Mouse (Mus musculus) forebrain, embryonic 13.5 days (tissue): ENCODE data around the gene Rbm44. TPM values are rescaled to one million over a fixed set of nuclear protein-coding genes. Genes with fewer than 3 reads are reported as not detected.

Experiments used
- ATAC-seq: fragments of 200-750 bp; cut with Nextera tagmentation; 2 replicates; pipeline ENCODE4 v1.8.0; 2017
- H3K27ac ChIP-seq: fragments of 300-500 bp; sonication (generic); 2 replicates; pipeline ENCODE4 v1.5.1; 2015; ENCODE audit warnings: inconsistent platforms, mild to moderate bottlenecking, moderate library complexity
- H3K27me3 ChIP-seq: fragments of 300-500 bp; sonication (generic); 2 replicates; pipeline ENCODE4 v1.6.1; 2015; ENCODE audit warnings: mild to moderate bottlenecking, inconsistent platforms
- H3K36me3 ChIP-seq: fragments of 300-500 bp; sonication (generic); 2 replicates; pipeline ENCODE4 v1.6.1; 2015; ENCODE audit warnings: mild to moderate bottlenecking, inconsistent platforms; ENCODE audit not compliant: poor library complexity, severe bottlenecking
- H3K4me1 ChIP-seq: fragments of 300-500 bp; sonication (generic); 2 replicates; pipeline ENCODE4 v1.6.1; 2015; ENCODE audit warnings: inconsistent platforms
- H3K4me2 ChIP-seq: fragments of 300-500 bp; sonication (generic); 2 replicates; pipeline ENCODE4 v1.6.1; 2015; ENCODE audit warnings: inconsistent platforms, mild to moderate bottlenecking, moderate library complexity
- H3K4me3 ChIP-seq: fragments of 300-500 bp; sonication (generic); 2 replicates; pipeline ENCODE4 v1.5.1; 2015; ENCODE audit warnings: mild to moderate bottlenecking, inconsistent platforms
- H3K9ac ChIP-seq: fragments of 300-500 bp; sonication (generic); 2 replicates; pipeline ENCODE4 v1.6.1; 2015; ENCODE audit warnings: mild to moderate bottlenecking, inconsistent platforms
- H3K9me3 ChIP-seq: fragments of 300-500 bp; sonication (generic); replicated peaks from 2 replicates; pipeline ENCODE4 v1.6.1; 2016; ENCODE audit warnings: inconsistent platforms
- WGBS: fragments of 180-500 bp; shearing (Covaris S2); methylation state at CpG from one replicate; pipeline ENCODE4 v1.1.7; 2015; 5-methylcytosine and 5-hydroxymethylcytosine counted together
- polyA plus RNA-seq: library from polyadenylated mRNA; unstranded; fragments of >200 nt; fragmentation: Nextera tagmentation; extraction: Ambion mirVana; gene quantifications from 2 replicates; pipeline ENCODE4 v1.2.1, GENCODE M21; 2015

Gene Rbm44
- polyA plus RNA-seq, 1 experiment from 2014 or later, result 0.12 TPM

DNA sequence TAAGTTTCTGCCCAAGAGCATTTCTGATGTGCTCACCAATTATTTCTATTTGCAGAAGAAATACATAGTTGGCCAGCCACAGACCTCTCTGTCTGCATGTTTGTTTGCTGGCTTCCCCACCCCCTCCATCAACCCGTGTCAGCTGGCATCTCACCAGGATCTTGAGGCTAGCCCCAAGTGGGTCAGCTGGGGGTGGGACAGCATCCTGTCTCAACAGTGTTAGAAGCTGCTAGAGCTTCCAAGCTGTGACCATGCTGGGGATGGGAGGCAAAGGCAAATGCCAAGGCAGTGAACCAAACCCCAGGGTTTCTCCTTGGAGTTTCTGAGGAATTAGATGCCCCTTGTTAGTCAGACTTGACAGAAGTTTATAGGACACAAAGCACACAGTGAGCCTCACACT, 71.1 kb downstream of the Rbm44 start:
- Histone ChIP-seq H3K4me1 (no peaks in the 10 kb centered on the region), H3K27ac (no peak overlapping the region), H3K36me3 (no peaks in the 10 kb centered on the region), H3K4me2 (no peak overlapping the region), H3K27me3 (no peaks in the 10 kb centered on the region), H3K9ac (no peak overlapping the region), H3K9me3 (no peaks in the 10 kb centered on the region), H3K4me3 (no peak overlapping the region)
- no peak for ATAC-seq
- WGBS, result 58% methylated on average over 1 of the region's 1 CpGs

DNA sequence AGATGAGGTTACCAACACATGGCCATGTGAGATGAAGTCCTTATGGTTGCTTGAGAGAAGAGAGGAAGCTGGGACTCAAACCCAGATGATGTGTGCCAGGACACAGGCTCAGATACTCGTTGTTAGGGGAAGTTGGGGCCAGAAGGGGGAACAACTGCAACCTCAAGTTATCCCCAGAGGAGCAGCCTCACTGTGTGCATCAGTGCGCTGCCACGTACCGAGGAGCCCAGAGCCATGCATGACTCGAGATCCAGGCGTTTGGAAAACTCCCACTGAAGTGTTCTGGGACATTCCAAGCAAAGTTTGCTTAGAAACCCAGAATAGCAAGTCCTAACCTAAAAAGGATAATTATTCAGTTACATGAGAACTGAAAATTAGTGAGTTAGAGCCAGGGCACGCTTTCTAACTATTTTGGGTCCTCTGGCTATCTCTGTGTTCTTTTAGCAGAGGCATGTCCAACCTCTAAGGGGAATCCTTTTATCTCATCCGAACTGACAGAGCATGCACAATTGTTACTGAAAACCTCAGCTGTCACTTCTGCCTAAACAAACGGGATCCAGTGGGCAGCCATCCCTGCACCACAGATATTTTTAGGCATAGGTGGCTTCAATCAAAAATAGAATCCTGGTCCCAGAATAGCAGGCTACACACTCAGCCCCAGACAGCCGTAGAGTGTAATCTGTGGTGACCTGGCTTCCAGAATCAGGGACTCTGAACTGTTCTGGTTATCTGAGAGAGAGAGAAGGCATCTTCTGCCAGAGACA, 71.8 kb downstream of the Rbm44 start:
- Histone ChIP-seq H3K4me3 (no peak overlapping the region), H3K9ac (no peak overlapping the region), H3K4me1 (no peaks in the 10 kb centered on the region), H3K9me3 (no peaks in the 10 kb centered on the region), H3K4me2 (no peak overlapping the region), H3K36me3 (no peaks in the 10 kb centered on the region), H3K27me3 (no peaks in the 10 kb centered on the region), H3K27ac (no peak overlapping the region)
- 78% methylated on average over 10 of the region's 10 CpGs for WGBS
- ATAC-seq, result no peak

DNA sequence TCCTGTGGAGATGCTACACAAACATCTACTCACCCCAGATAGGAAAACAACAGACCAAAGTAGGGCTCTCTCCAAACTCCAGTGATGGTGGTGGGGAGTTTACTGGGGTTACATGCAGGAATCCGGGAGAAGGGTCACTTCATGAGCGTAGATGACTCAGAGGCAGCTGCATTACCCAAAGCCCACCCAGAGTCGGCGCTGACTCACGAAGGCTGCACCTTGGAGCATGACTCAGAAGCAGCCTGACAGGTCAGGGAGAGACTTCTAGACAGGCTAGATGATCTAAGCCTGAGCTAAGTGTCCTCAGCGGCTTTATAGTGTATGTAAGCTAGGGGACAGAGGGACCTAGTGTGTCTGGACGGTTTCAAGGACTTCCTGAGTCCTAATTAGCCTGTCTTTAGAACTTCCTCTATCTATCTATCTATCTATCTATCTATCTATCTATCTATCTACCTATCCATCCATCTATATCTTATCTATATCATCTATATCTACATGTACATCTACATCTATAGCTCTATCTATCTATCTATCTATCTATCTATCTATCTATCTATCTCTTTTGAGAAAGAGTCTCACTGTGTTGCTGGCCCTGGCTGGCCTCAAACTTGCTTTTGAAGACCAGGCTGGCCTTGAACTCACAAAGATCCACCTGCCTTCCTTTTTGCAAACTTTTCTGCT, 74.9 kb downstream of the Rbm44 start:
- no peaks in the 10 kb centered on the region for H3K36me3 ChIP-seq
- no peak overlapping the region for H3K4me3 ChIP-seq
- WGBS, result 90% methylated on average over 7 of the region's 7 CpGs
- no peak overlapping the region for H3K4me2 ChIP-seq
- H3K9ac ChIP-seq, result no peak overlapping the region
- H3K4me1 ChIP-seq, result no peaks in the 10 kb centered on the region
- ATAC-seq, result no peak
- no peaks in the 10 kb centered on the region for H3K27me3 ChIP-seq
- no peaks in the 10 kb centered on the region for H3K9me3 ChIP-seq
- no peak overlapping the region for H3K27ac ChIP-seq

DNA sequence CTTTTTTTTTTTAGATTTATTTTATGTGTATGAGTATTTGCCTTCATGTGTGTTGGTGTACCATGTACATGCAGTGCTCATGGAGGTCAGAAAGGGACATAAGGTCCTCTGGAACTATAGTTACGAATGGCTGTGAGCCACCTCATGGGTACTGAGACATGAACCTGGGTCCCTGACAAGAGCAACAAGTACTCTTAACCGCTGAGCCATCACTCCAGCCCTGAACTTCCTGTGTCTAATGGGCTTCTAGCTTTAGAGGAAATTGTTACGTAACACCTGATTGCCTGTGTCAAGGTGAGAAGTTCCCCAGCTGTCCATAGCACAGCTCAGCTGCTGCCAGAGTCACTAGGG, 75.4 kb downstream of the Rbm44 start:
- H3K9me3 ChIP-seq, result no peaks in the 10 kb centered on the region
- no peak overlapping the region for H3K27ac ChIP-seq
- H3K36me3 ChIP-seq, result no peaks in the 10 kb centered on the region
- 94% methylated on average over 3 of the region's 3 CpGs for WGBS
- no peak overlapping the region for H3K4me2 ChIP-seq
- no peak overlapping the region for H3K4me3 ChIP-seq
- no peak overlapping the region for H3K9ac ChIP-seq
- no peak for ATAC-seq
- H3K27me3 ChIP-seq, result no peaks in the 10 kb centered on the region
- H3K4me1 ChIP-seq, result no peaks in the 10 kb centered on the region

Other genes starting within 250 kb of the Rbm44 start
- 0.04 and 0.09 TPM in 2 replicates for gene Mlph, start 230.0 kb upstream of the Rbm44 start, polyA plus RNA-seq
- gene Prlh, start 192.0 kb upstream of the Rbm44 start, polyA plus RNA-seq, result not detected in 2 replicates
- gene Rab17, start 175.4 kb upstream of the Rbm44 start, polyA plus RNA-seq, result not detected in 2 replicates
- gene Lrrfip1, start 146.4 kb upstream of the Rbm44 start, polyA plus RNA-seq, result 21.6 and 22.1 TPM in 2 replicates
- 0.31 and 0.59 TPM in 2 replicates for gene Ramp1, start 34.7 kb downstream of the Rbm44 start, polyA plus RNA-seq
- gene Ube2f, start 105.2 kb downstream of the Rbm44 start, polyA plus RNA-seq, result 81.3 and 82.6 TPM in 2 replicates
- 10.0 and 10.9 TPM in 2 replicates for gene Scly, start 153.2 kb downstream of the Rbm44 start, polyA plus RNA-seq
- gene Espnl, start 177.0 kb downstream of the Rbm44 start, polyA plus RNA-seq, result 0.05 TPM in 1 of 2 replicates, not detected in the other
- gene Klhl30, start 205.9 kb downstream of the Rbm44 start, polyA plus RNA-seq, result 0.05 TPM in 1 of 2 replicates, not detected in the other
- gene Erfe, start 221.3 kb downstream of the Rbm44 start, polyA plus RNA-seq, result 0.54 and 0.67 TPM in 2 replicates